Mouse (Mus musculus) kidney, postnatal 14 days (tissue): ENCODE data around the gene Gm13119.
A peak's percentile ranks its signal among the peaks of the same experiment; 100 is the strongest.
"Not testable (repeated sequence)": the region's sequence is repeated elsewhere in the genome, so short reads cannot be mapped to it uniquely, and the experiment has no call there.

Experiments
- DNase-seq: peaks from one replicate; pipeline ENCODE4 v3.0.0; 2022; ENCODE audit warnings: mixed read lengths

Gm13119 gene

DNA sequence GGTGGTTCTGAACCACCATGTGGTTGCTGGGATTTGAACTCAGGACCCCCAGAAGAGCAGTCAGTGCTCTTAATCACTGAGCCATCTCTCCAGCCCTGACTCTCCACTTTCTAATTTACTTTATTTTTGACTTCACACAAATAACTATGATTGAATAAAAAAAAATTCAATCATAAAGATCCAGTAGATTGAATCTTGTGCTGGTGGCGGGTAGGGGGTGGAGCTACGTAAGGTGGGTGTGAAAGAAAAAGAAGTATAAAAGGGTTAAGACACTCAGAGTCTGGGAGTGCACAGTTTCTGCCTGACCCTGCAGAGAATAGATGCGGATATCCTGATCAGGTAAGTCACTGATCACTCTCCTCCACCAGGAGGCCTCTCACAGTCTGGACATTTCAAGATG, at the start of gene Gm13119:
TSS of gene Gm13119 (plus strand) at position 301 of the 400 bp plus-strand sequence.
- DNase-seq = not testable (repeated sequence)

DNA sequence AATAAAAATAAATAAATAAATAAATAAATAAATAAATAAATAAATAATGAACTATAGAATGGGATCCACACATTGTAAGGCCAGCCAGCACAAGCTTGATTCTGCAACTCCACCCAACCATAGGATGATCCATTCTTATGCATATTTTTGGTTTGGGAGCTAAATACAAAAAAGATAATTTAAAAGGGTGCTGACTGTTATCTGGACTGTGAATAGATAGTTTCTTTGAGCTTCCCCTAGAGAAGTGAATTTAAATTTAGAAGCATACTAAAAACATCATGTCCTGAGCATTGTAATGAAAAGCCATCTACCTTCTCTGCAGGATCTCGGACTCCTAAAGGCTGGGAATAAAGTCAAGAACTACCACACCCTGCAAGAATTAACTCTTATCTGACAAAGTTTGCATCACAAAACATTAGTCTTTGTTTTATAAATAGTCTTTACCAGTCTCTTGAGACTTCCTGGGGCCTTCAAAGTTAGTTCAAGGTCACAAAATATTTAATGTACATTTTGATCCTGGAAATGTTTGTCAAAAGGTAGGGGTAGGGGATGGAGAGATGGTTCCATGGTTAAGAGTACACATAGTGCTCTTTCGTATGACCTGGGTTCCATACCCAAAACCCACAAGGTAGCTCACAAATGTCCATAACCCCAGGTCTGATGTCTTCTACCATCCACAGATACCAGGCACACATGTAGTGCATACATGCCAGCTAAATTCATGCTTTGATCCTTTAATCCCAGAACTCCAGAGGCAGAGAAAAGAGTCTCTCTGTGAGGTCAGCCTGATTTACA, 44.9 kb upstream of the Gm13119 start:
- not testable (repeated sequence) for DNase-seq

DNA sequence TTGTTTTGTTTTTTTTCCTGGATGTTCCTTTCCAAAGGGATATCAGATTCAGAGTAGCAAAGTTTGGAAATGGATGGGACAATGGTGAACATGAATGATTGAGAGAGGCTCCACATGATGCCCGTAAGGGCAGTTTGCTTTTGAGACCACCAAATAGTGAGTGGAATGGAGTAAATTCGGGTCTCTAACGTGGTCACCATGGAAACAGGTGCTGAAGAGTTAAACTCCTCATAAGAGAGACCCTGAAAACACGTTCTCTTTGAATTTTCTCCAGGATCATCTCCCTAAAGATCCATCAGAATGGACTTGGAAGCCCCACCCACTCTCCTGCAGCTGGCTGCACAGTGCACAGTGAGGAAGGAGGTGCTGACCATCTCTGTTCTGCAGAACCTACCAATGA, 27.8 kb upstream of the Gm13119 start, which contains the start of gene Gm13128:
TSS of gene Gm13128 (plus strand) at position 301 of the 400 bp plus-strand sequence.
- DNase-seq = not testable (repeated sequence)

DNA sequence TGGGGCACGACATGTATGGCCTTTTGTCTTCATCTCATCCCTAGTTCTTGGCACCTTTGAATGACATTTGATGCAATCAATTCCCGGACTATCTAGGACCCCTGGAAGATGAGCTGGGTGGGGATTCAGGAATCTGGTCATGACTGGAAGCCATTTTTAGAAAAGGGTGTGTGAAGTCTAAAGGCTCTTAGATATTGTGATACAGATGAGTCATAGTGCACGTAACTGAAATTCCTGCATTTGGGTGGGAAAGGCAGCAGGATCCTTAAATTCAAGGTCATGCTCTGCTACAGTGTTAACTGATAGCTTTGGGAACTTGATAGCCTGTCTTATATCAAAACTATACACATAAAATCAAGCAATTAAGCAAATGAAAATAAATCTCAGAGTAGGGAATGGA, 21.9 kb upstream of the Gm13119 start:
- not testable (repeated sequence) for DNase-seq

DNA sequence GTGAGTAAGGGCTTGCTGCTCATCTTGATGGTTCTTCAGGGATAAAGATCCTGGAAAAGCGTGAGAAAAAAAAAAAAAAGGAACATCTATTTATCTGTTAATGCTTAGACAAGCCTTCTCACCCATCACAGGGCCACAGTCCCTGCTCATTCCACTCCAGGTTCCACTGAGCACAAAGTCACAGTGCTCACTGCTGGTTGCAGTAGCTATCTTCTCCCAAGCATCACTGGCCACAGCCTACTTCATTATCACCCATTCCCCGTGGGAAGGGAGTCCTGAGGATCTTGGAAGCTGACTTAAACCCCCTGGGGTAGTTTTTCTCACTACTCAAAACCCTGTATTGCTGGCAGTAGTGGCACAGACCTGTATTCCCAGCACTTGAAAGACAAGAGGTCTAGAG, 20.2 kb downstream of the Gm13119 start, which contains the start of gene Pramef20:
TSS of gene Pramef20 (minus strand) at position 23 of the 400 bp plus-strand sequence.
- no peak for DNase-seq

DNA sequence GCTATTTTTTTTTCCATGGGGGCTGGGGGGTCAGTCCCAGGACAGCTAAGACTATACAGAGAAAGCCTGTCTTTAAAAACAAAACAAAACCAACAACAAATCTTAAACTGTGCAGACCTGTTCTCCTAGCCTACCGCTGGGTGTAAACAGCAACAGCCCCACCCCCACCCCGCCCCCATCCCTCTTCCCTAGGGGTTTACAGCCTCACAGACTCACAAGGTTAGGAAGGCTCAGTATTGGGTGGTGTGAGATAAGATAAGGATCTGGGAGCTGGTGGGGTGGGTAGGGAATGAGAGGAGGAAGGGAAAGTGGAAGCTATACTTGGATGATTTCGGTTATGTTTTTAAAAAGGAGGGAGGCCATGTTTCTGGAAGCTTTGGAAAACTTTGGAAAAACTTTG, 38.6 kb downstream of the Gm13119 start:
- DNase-seq = no peak

DNA sequence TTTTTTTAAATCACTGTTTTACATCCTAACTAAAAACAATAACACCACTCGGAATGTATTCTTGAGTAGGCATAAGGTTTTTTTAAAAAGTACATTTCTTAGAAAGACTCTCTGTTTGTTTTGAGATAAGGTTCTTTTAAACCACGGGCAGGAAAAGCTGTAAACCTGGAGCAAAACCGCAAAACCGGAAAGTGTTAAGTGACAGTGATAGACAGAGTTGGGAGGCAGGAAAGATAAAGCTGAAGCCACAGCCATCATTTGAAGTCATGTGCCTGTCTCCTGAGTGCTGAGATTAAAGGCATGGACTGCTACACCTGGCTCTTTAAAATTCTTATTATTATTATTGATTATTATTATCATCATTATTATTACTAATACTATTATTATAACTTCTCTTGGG, 45.0 kb downstream of the Gm13119 start:
- no peak for DNase-seq

DNA sequence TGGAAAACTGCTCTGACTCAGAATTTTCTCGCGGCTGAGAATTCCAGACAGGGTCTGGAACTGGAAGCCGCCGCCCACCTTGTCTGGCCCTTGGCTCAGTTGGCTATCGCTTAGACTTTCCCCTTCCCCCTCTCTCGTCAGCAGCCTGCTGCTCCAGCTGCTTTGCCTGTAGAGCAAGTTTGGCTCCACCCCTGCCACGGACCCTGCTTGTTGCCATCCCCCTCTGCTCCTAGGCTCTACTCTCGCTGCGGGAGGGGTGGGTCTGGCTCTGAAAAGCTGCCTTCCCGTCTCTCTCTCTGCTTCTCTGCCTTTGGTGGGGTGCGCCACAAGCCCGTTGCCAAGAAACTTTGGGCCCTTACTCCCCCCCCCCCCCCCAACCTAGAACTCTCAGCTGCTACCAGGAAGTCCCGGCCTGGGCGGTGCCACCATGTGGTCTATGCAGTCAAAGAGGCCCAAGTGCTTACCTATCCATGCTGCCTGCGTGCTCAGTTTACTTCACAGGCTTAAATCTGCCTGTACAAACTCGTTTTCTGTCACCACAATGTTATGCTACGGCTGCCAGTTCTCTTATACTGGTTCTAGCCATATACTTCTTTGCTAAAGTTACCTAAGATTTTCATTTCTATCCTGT, 46.8 kb downstream of the Gm13119 start:
- peak; percentile 40 for DNase-seq

DNA sequence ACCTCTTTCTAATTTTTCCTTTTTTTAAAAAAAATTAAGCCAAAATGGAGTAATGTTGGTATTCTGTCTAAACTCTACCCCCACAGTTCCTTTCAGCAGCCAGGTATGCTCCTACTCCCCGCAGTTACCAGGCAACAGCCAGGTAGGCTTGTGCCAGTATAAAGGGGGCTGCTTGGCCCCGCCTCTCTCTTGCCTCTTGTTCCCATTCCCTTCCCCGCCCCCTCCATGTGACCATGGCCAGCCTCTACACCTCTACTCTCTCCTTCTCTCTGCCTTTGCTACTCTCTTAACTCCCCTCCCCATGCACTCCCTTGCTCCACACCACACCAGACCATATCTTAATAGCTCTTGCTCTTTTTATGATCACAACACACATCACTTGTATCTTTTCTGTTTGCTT, 48.5 kb downstream of the Gm13119 start:
- no peak for DNase-seq

DNA sequence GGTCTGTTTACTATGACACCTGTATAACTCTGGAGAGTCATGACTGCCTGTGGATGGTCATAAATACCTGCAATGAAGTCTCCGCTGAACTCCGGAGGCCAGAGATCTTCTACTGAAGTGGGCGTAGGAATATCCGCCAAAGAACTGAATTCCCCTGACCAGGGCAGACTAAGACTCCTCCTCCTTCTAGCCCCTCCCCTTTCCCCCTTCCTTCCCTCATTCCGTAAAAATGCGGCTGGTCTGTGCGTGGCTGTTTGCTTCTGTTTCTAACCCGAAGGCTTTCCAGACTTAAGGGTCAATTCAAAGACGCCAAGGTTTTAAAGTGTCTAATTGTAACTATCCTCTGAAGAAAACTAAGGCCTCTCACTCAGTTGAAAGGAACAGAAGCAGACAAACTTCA, 50.5 kb downstream of the Gm13119 start, which contains the start of gene Pramef12:
TSS of gene Pramef12 (minus strand) at position 175 of the 400 bp plus-strand sequence.
- DNase-seq = no peak
